Mouse (Mus musculus): ENCODE measurements around the gene Acot7. TPM values are rescaled to one million over a fixed set of nuclear protein-coding genes. Genes with fewer than 3 reads are reported as not detected.

The Acot7 gene
- polyA plus RNA-seq, 1 experiment from 2014 or later, result 51.1 TPM

GRCm38 (mm10) chr4:152277916-152278315 is 100.0 kb downstream of the Acot7 start:
- H3K9me3 ChIP-seq (ENCODE audit: control insufficient read depth, low read length), result no peaks in the 10 kb centered on the region
- DNase-seq (ENCODE audit: low spot score) (no peak), ATAC-seq (replicated peaks; ENCODE audit: low FRiP score) (no peak)
- no peak overlapping the region for H3K4me2 ChIP-seq
- no peak overlapping the region for H3K9ac ChIP-seq (ENCODE audit: low read depth, low read length)
- WGBS, result 64% methylated on average over 2 of the region's 2 CpGs
- H3K4me1 ChIP-seq (replicated peaks; ENCODE audit: control insufficient read depth, insufficient read depth, low read length), result peaks cover 9% of the 10 kb centered on the region
- H3K36me3 ChIP-seq (ENCODE audit: control insufficient read depth, insufficient read depth, low read length), result no peaks in the 10 kb centered on the region
- H3K4me3 ChIP-seq (ENCODE audit: low read depth, low read length), result no peak overlapping the region
- H3K27me3 ChIP-seq (replicated peaks; ENCODE audit: control insufficient read depth, insufficient read depth, low read length), result peaks cover 66% of the 10 kb centered on the region
- no peak overlapping the region for H3K27ac ChIP-seq (ENCODE audit: low read depth, low read length)

DNA sequence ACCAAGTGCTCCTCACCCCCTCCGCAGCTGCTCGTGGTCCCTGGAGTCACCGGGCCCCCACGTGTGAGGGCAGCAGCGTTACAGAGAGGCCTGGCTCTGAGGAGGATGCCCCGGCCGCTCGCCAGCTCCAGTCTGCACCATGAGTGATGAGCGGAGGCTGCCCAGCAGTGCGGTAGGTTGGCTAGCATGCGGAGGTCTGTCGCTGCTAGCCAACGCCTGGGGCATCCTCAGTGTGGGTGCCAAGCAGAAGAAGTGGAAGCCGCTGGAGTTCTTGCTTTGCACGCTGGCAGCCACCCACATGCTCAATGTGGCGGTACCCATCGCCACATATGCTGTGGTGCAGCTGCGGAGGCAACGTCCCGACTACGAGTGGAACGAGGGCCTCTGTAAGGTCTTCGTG is 101.1 kb downstream of the Acot7 start:
- no peak for ATAC-seq (replicated peaks; ENCODE audit: low FRiP score)
- 88% methylated on average over 23 of the region's 23 CpGs for WGBS
- H3K4me1 ChIP-seq (replicated peaks; ENCODE audit: control insufficient read depth, insufficient read depth, low read length), result peaks cover 16% of the 10 kb centered on the region

DNA sequence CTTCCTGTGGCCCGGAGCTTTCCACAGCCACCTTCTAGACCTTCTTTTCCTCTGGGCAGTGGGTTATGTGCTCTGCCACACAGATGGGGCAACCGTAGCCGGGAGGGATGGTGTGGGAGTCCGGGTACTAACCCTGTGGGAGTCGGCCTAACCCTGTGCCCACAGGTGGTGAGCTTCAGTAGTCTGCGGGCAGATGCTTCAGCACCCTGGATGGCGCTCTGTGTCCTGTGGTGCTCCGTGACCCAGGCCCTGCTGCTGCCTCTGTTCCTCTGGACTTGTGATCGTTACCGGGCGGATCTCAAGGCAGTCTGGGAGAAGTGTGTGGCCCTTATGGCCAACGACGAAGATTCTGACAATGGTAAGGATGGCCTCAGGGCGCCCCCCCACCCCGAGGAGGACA is 103.7 kb downstream of the Acot7 start:
- Histone ChIP-seq H3K4me3 (ENCODE audit: low read depth, low read length) (no peak overlapping the region), H3K9me3 (ENCODE audit: control insufficient read depth, low read length) (no peaks in the 10 kb centered on the region), H3K9ac (ENCODE audit: low read depth, low read length) (no peak overlapping the region), H3K27ac (ENCODE audit: low read depth, low read length) (no peak overlapping the region), H3K27me3 (replicated peaks; ENCODE audit: control insufficient read depth, insufficient read depth, low read length) (peaks cover 69% of the 10 kb centered on the region), H3K36me3 (ENCODE audit: control insufficient read depth, insufficient read depth, low read length) (no peaks in the 10 kb centered on the region), H3K4me1 (replicated peaks; ENCODE audit: control insufficient read depth, insufficient read depth, low read length) (peaks cover 17% of the 10 kb centered on the region), H3K4me2 (no peak overlapping the region)
- ATAC-seq (replicated peaks; ENCODE audit: low FRiP score) (no peak), DNase-seq (ENCODE audit: low spot score) (no peak)
- 43% methylated on average over 15 of the region's 15 CpGs for WGBS

More for the DNA sequence above, 101.1 kb downstream of the Acot7 start:
- no peak for DNase-seq (ENCODE audit: low spot score)
- peaks cover 66% of the 10 kb centered on the region for H3K27me3 ChIP-seq (replicated peaks; ENCODE audit: control insufficient read depth, insufficient read depth, low read length)
- H3K9me3 ChIP-seq (ENCODE audit: control insufficient read depth, low read length), result no peaks in the 10 kb centered on the region
- H3K36me3 ChIP-seq (ENCODE audit: control insufficient read depth, insufficient read depth, low read length), result no peaks in the 10 kb centered on the region
- H3K27ac ChIP-seq (ENCODE audit: low read depth, low read length), result no peak overlapping the region
- no peak overlapping the region for H3K9ac ChIP-seq (ENCODE audit: low read depth, low read length)
- no peak overlapping the region for H3K4me3 ChIP-seq (ENCODE audit: low read depth, low read length)
- no peak overlapping the region for H3K4me2 ChIP-seq

DNA sequence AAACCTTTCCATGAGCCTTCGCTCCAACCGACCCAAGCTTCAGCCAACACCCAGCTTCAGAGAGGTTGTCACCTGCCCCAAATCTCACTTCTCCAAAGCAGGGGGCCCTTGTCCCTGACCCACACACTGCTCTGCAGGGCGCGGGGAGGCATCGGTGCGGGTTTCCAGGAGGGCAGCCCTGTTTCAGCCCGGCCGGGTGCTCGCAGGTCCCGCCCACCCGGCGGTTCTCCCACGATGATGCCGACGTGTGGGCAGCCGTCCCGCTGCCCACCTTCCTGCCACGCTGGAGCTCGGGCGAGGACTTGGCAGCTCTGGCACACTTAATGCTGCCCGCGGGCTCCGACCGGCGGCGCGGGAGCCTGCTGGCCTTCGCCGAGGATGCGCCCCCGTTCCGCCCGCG is 104.8 kb downstream of the Acot7 start:
- H3K27me3 ChIP-seq (replicated peaks; ENCODE audit: control insufficient read depth, insufficient read depth, low read length), result peaks cover 81% of the 10 kb centered on the region
- WGBS, result 17% methylated on average over 34 of the region's 34 CpGs
- no peaks in the 10 kb centered on the region for H3K36me3 ChIP-seq (ENCODE audit: control insufficient read depth, insufficient read depth, low read length)
- H3K4me2 ChIP-seq, result peak overlapping the region; percentile 65
- no peak for ATAC-seq (replicated peaks; ENCODE audit: low FRiP score)
- H3K4me1 ChIP-seq (replicated peaks; ENCODE audit: control insufficient read depth, insufficient read depth, low read length), result peaks cover 17% of the 10 kb centered on the region
- no peak for DNase-seq (ENCODE audit: low spot score)
- H3K27ac ChIP-seq (ENCODE audit: low read depth, low read length), result no peak overlapping the region
- H3K9me3 ChIP-seq (ENCODE audit: control insufficient read depth, low read length), result no peaks in the 10 kb centered on the region
- peak overlapping the region; percentile 30 for H3K4me3 ChIP-seq (ENCODE audit: low read depth, low read length)
- no peak overlapping the region for H3K9ac ChIP-seq (ENCODE audit: low read depth, low read length)

GRCm38 (mm10) chr4:152283186-152283950 is 105.4 kb downstream of the Acot7 start:
- H3K27ac ChIP-seq (ENCODE audit: low read depth, low read length), result no peak overlapping the region
- no peaks in the 10 kb centered on the region for H3K9me3 ChIP-seq (ENCODE audit: control insufficient read depth, low read length)

GRCm38 (mm10) chr4:152285505-152285904 is 107.6 kb downstream of the Acot7 start:
- DNase-seq (ENCODE audit: low spot score), result no peak
- Histone ChIP-seq H3K9ac (ENCODE audit: low read depth, low read length) (no peak overlapping the region), H3K27ac (ENCODE audit: low read depth, low read length) (no peak overlapping the region), H3K9me3 (ENCODE audit: control insufficient read depth, low read length) (no peaks in the 10 kb centered on the region), H3K4me1 (replicated peaks; ENCODE audit: control insufficient read depth, insufficient read depth, low read length) (peaks cover 19% of the 10 kb centered on the region), H3K4me2 (no peak overlapping the region), H3K27me3 (replicated peaks; ENCODE audit: control insufficient read depth, insufficient read depth, low read length) (peaks cover 92% of the 10 kb centered on the region), H3K4me3 (ENCODE audit: low read depth, low read length) (no peak overlapping the region), H3K36me3 (ENCODE audit: control insufficient read depth, insufficient read depth, low read length) (no peaks in the 10 kb centered on the region)
- WGBS, result 3% methylated on average over 10 of the region's 10 CpGs
- no peak for ATAC-seq (replicated peaks; ENCODE audit: low FRiP score)

More at GRCm38 (mm10) chr4:152283186-152283950, 105.4 kb downstream of the Acot7 start:
- DNase-seq (ENCODE audit: low spot score) (peak; percentile 87), ATAC-seq (replicated peaks; ENCODE audit: low FRiP score) (peak; percentile 77)
- peaks cover 87% of the 10 kb centered on the region for H3K27me3 ChIP-seq (replicated peaks; ENCODE audit: control insufficient read depth, insufficient read depth, low read length)
- H3K4me3 ChIP-seq (ENCODE audit: low read depth, low read length), result peak overlapping the region; percentile 30
- H3K4me1 ChIP-seq (replicated peaks; ENCODE audit: control insufficient read depth, insufficient read depth, low read length), result peaks cover 17% of the 10 kb centered on the region
- peak overlapping the region; percentile 65 for H3K4me2 ChIP-seq
- WGBS, result 4% methylated on average over 70 of the region's 70 CpGs
- no peak overlapping the region for H3K9ac ChIP-seq (ENCODE audit: low read depth, low read length)
- H3K36me3 ChIP-seq (ENCODE audit: control insufficient read depth, insufficient read depth, low read length), result no peaks in the 10 kb centered on the region

DNA sequence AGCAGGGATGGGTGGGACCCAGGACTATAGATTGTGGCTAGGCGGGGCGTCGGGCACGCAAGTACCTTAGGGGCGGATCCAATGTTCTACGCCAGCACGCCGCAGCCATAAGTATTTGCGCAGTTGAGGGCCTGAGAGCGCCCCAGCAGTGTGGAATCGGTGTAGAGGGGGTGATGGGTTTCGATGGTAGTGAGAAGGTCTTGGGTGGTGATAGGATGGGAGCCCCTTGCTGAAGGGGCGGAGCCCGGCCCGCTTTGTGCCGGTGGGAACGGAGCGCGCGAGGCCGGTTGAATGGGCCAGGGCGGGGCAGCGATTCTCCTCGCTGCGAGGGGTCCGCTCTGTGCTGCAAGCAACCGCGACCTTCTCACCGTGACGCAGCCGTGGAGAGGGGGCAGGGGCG is 108.2 kb downstream of the Acot7 start:
- Histone ChIP-seq H3K27ac (ENCODE audit: low read depth, low read length) (no peak overlapping the region), H3K9me3 (ENCODE audit: control insufficient read depth, low read length) (no peaks in the 10 kb centered on the region), H3K4me2 (peak overlapping the region; percentile 45), H3K36me3 (ENCODE audit: control insufficient read depth, insufficient read depth, low read length) (no peaks in the 10 kb centered on the region), H3K4me1 (replicated peaks; ENCODE audit: control insufficient read depth, insufficient read depth, low read length) (peaks cover 19% of the 10 kb centered on the region), H3K4me3 (ENCODE audit: low read depth, low read length) (peak overlapping the region; percentile 26), H3K27me3 (replicated peaks; ENCODE audit: control insufficient read depth, insufficient read depth, low read length) (peaks cover 92% of the 10 kb centered on the region), H3K9ac (ENCODE audit: low read depth, low read length) (no peak overlapping the region)
- DNase-seq (ENCODE audit: low spot score), result no peak
- WGBS, result 7% methylated on average over 32 of the region's 32 CpGs
- ATAC-seq (replicated peaks; ENCODE audit: low FRiP score), result no peak

DNA sequence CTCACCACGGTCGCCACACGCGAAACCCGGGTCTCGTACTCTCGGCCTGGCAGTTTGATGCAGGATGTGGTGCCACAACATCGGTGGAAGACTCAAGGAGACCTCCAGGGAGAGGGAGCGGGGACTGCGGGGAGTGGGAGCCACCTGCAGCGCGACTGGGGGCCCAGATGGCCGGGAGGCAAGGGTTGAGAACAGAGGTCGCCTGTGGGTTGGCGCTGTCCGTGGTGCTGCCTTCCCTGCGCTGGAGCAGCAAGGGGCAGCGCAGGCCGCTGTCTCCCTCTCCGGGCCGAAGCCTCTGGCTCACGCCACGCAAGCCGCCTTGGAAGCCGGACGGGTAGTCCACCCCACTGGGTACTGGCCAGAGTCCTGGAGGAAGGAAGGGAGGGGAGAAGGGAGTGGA is 109.0 kb downstream of the Acot7 start:
- 7% methylated on average over 26 of the region's 26 CpGs for WGBS
- DNase-seq (ENCODE audit: low spot score) (peak; percentile 73), ATAC-seq (replicated peaks; ENCODE audit: low FRiP score) (no peak)
- Histone ChIP-seq H3K4me3 (ENCODE audit: low read depth, low read length) (no peak overlapping the region), H3K27ac (ENCODE audit: low read depth, low read length) (no peak overlapping the region), H3K9ac (ENCODE audit: low read depth, low read length) (no peak overlapping the region), H3K4me1 (replicated peaks; ENCODE audit: control insufficient read depth, insufficient read depth, low read length) (peaks cover 19% of the 10 kb centered on the region), H3K36me3 (ENCODE audit: control insufficient read depth, insufficient read depth, low read length) (no peaks in the 10 kb centered on the region), H3K27me3 (replicated peaks; ENCODE audit: control insufficient read depth, insufficient read depth, low read length) (peaks cover 92% of the 10 kb centered on the region), H3K9me3 (ENCODE audit: control insufficient read depth, low read length) (no peaks in the 10 kb centered on the region), H3K4me2 (peak overlapping the region; percentile 16; the same call in 1 of the 2 replicates)

Data from liver, embryonic 11.5 days (tissue).